Mouse (Mus musculus) liver, postnatal 0 days (tissue): ENCODE data around the gene Mafg.

Experiments
- CTCF ChIP-seq: sonication (generic); IDR thresholded peaks from 2 replicates; pipeline ENCODE4 v1.5.1; 2016; ENCODE audit warnings: antibody characterized with exemption, low read depth
- EP300 ChIP-seq: IDR thresholded peaks from 2 replicates; pipeline ENCODE4 v1.6.1; 2016; ENCODE audit warnings: antibody characterized with exemption, low read depth, mild to moderate bottlenecking

DNA sequence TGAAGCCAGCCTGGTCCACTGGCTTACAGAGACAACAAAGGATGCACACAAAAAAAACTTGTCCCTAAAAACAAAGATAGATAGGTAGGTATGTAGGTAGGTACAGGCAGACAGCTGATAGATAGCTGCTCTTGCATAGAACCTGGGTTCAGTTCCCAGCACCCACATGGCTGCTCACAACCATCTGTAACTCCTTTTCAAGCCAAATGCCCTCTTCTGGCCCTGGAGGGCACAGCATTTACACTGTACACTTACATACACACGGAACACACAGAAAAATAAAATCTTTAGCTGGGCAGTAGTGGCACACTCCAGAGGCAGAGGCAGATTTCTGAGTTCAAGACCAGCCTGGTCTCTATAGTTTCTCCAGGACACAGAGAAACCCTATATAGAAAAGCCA, 49.5 kb downstream of the Mafg start:
- no peak for TF ChIP-seq CTCF
- TF ChIP-seq EP300: no peak
